9 mouse cellular contexts compared by ENCODE assay signal in genomic region chr13:48782727-48783725, GRCm38 (mm10).
DNase-seq lines count a peak whose midpoint lies in the region; ATAC-seq and TF ChIP-seq lines count a peak whose summit lies in the region.
"Had no signal": no experiment of that assay in that cellular context is flagged by ENCODE, and none has a peak within 500 bp of the region (broad histone marks: within the 10 kb centered on the region; RNA-seq: fewer than 3 reads in every experiment).

No protein-coding gene starts in this region.

- DNase-seq in heart, embryonic 10.5 days (ENCODE audit: low spot score), result peak; percentile 70
- DNase-seq in lung, postnatal 10 days, result peak; percentile 73
- DNase-seq in urinary bladder, adult 2 months (ENCODE audit: low spot score), result peak; percentile 55
- no peak for DNase-seq in right cerebral cortex, postnatal 14 days
- DNase-seq in cerebellum, adult 2 months, result no peak

- H3K9me3 ChIP-seq in heart, embryonic 10.5 days, result no peaks in the 10 kb centered on the region
- no peaks in the 10 kb centered on the region for H3K9me3 ChIP-seq in heart, embryonic 11.5 days (replicated peaks; ENCODE audit: control insufficient read depth, low read length)
- H3K9me3 ChIP-seq in embryonic facial prominence, embryonic 13.5 days, result no peaks in the 10 kb centered on the region
- H3K9me3 ChIP-seq in kidney, embryonic 16.5 days (ENCODE audit: low read length), result no peaks in the 10 kb centered on the region

- TF ChIP-seq CTCF in cerebellum, adult 2 months (IDR thresholded peaks at IDR 0.05; ENCODE audit: borderline replicate concordance, insufficient read depth, low read depth, low read length), result no peak

- TF ChIP-seq POLR2A in cerebellum, adult 2 months (IDR thresholded peaks at IDR 0.05; ENCODE audit: borderline replicate concordance, insufficient read depth, low read length), result no peak

- no peak overlapping the region for H3K4me2 ChIP-seq in heart, embryonic 11.5 days
- H3K4me2 ChIP-seq in embryonic facial prominence, embryonic 13.5 days, result peak overlapping the region; percentile 48
- peak overlapping the region; percentile 26 for H3K4me2 ChIP-seq in kidney, embryonic 16.5 days (replicated peaks; ENCODE audit: low read depth, low read length)

- 41% methylated on average over 27 of the region's 27 CpGs for WGBS in heart, embryonic 10.5 days
- 45% methylated on average over 27 of the region's 27 CpGs for WGBS in heart, embryonic 11.5 days (ENCODE audit: insufficient replicate concordance)
- 16% methylated on average over 27 of the region's 27 CpGs for WGBS in embryonic facial prominence, embryonic 13.5 days
- WGBS in kidney, embryonic 16.5 days, result 29% methylated on average over 27 of the region's 27 CpGs
- WGBS in cerebellum, adult 2 months, result 55% methylated on average over 27 of the region's 27 CpGs

- H3K4me1 ChIP-seq in heart, embryonic 10.5 days, result peaks cover 16% of the 10 kb centered on the region
- H3K4me1 ChIP-seq in heart, embryonic 11.5 days (ENCODE audit: control insufficient read depth, insufficient read depth, low read length), result no peaks in the 10 kb centered on the region
- peaks cover 37% of the 10 kb centered on the region for H3K4me1 ChIP-seq in embryonic facial prominence, embryonic 13.5 days
- H3K4me1 ChIP-seq in kidney, embryonic 16.5 days (ENCODE audit: insufficient read depth, low read length), result peaks cover 13% of the 10 kb centered on the region; the same call in 1 of the 2 replicates
- no peaks in the 10 kb centered on the region for H3K4me1 ChIP-seq in cerebellum, adult 2 months (ENCODE audit: control insufficient read depth, insufficient read depth, low read length)

- no peak overlapping the region for H3K9ac ChIP-seq in heart, embryonic 11.5 days (ENCODE audit: low read depth, low read length)
- H3K9ac ChIP-seq in embryonic facial prominence, embryonic 13.5 days, result no peak overlapping the region
- H3K9ac ChIP-seq in kidney, embryonic 16.5 days (replicated peaks; ENCODE audit: low read length), result peak overlapping the region; percentile 35; the same call in 1 of the 2 replicates

- H3K27ac ChIP-seq in heart, embryonic 10.5 days, result peak overlapping the region; percentile 42; the same call in 1 of the 2 replicates
- H3K27ac ChIP-seq in heart, embryonic 11.5 days (ENCODE audit: low read depth, low read length), result no peak overlapping the region
- peak overlapping the region; percentile 77 for H3K27ac ChIP-seq in embryonic facial prominence, embryonic 13.5 days
- H3K27ac ChIP-seq in kidney, embryonic 16.5 days (ENCODE audit: low read length), result no peak overlapping the region
- H3K27ac ChIP-seq in cerebellum, adult 2 months (ENCODE audit: insufficient read depth, low read length), result no peak overlapping the region

- ATAC-seq in heart, embryonic 11.5 days (replicated peaks; ENCODE audit: insufficient number of reproducible peaks, low FRiP score, low TSS enrichment), result no peak
- peak; percentile 78 for ATAC-seq in embryonic facial prominence, embryonic 13.5 days (ENCODE audit: insufficient number of reproducible peaks, insufficient read depth, low FRiP score, low TSS enrichment, low read depth)
- ATAC-seq in kidney, embryonic 16.5 days (ENCODE audit: low FRiP score, low TSS enrichment), result peak; percentile 84; the same call in 1 of the 2 replicates

- no peaks in the 10 kb centered on the region for H3K36me3 ChIP-seq in heart, embryonic 10.5 days
- H3K36me3 ChIP-seq in heart, embryonic 11.5 days (ENCODE audit: control insufficient read depth, insufficient read depth, low read length), result no peaks in the 10 kb centered on the region
- no peaks in the 10 kb centered on the region for H3K36me3 ChIP-seq in embryonic facial prominence, embryonic 13.5 days
- no peaks in the 10 kb centered on the region for H3K36me3 ChIP-seq in kidney, embryonic 16.5 days (ENCODE audit: insufficient read depth, low read length)

- peaks cover 26% of the 10 kb centered on the region for H3K27me3 ChIP-seq in heart, embryonic 10.5 days (ENCODE audit: insufficient read depth, poor library complexity, severe bottlenecking)
- no peaks in the 10 kb centered on the region for H3K27me3 ChIP-seq in heart, embryonic 11.5 days (ENCODE audit: control insufficient read depth, insufficient read depth, low read length)
- peaks cover 39% of the 10 kb centered on the region for H3K27me3 ChIP-seq in embryonic facial prominence, embryonic 13.5 days
- 0 out of 2 replicates have a peak, but pooled peaks cover 4% of the 10 kb centered on the region for H3K27me3 ChIP-seq in kidney, embryonic 16.5 days (ENCODE audit: insufficient read depth, low read length)
- H3K27me3 ChIP-seq in cerebellum, adult 2 months (ENCODE audit: control insufficient read depth, insufficient read depth, low read length), result no peaks in the 10 kb centered on the region
- H3K27me3 ChIP-seq: CH12.LX had no signal

- H3K4me3 ChIP-seq in heart, embryonic 10.5 days, result no peak overlapping the region
- H3K4me3 ChIP-seq in heart, embryonic 11.5 days (ENCODE audit: low read depth, low read length), result no peak overlapping the region
- H3K4me3 ChIP-seq in embryonic facial prominence, embryonic 13.5 days, result peak overlapping the region; percentile 2; the same call in 1 of the 2 replicates
- no peak overlapping the region for H3K4me3 ChIP-seq in kidney, embryonic 16.5 days (ENCODE audit: low read length)
- H3K4me3 ChIP-seq in cerebellum, adult 2 months (replicated peaks; ENCODE audit: insufficient read depth, low read depth, low read length), result no peak overlapping the region

Comparison
In these comparisons a context has a peak if more than half of its experiments do, and no peak if none do; other contexts are left out.
1. H3K27ac ChIP-seq: peak in heart, embryonic 10.5 days (single experiment) and embryonic facial prominence, embryonic 13.5 days (single experiment); none in heart, embryonic 11.5 days (single experiment), kidney, embryonic 16.5 days (single experiment) and cerebellum, adult 2 months (single experiment).
2. DNase-seq: peak in heart, embryonic 10.5 days (single experiment), lung, postnatal 10 days (single experiment) and urinary bladder, adult 2 months (single experiment); none in right cerebral cortex, postnatal 14 days (single experiment) and cerebellum, adult 2 months (0 of 2).